Mouse (Mus musculus) limb, embryonic 14.5 days (tissue): Measurements from ENCODE around the gene Ccdc27. TPM values are rescaled to one million over a fixed set of nuclear protein-coding genes. Genes with fewer than 3 reads are reported as not detected.

Experiments used
- ATAC-seq: fragments of 200-750 bp; cut with Nextera tagmentation; 2 replicates; pipeline ENCODE4 v1.8.0; 2017; ENCODE audit warnings: low read depth, moderate number of reproducible peaks, moderate TSS enrichment; ENCODE audit not compliant: low FRiP score
- DNase-seq: peaks from one replicate; pipeline ENCODE4 v3.0.0-alpha.2; 2015; ENCODE audit warnings: low spot score
- H3K27ac ChIP-seq: fragments of 300-500 bp; sonication (generic); replicated peaks from 2 replicates; pipeline ENCODE4 v1.5.1; 2014; ENCODE audit warnings: low read depth, mild to moderate bottlenecking, low read length, moderate library complexity, mixed read lengths
- H3K27me3 ChIP-seq: fragments of 300-500 bp; sonication (generic); 2 replicates; pipeline ENCODE4 v1.6.1; 2014; ENCODE audit warnings: low read length, mixed read lengths; ENCODE audit not compliant: control insufficient read depth, insufficient read depth
- H3K36me3 ChIP-seq: fragments of 300-500 bp; sonication (generic); 2 replicates; pipeline ENCODE4 v1.6.1; 2014; ENCODE audit warnings: mild to moderate bottlenecking, low read length, moderate library complexity, mixed read lengths; ENCODE audit not compliant: control insufficient read depth, insufficient read depth
- H3K4me1 ChIP-seq: fragments of 300-500 bp; sonication (generic); 2 replicates; pipeline ENCODE4 v1.6.1; 2014; ENCODE audit warnings: antibody characterized with exemption, low read length, mixed read lengths; ENCODE audit not compliant: control insufficient read depth, insufficient read depth
- H3K4me2 ChIP-seq: fragments of 300-500 bp; sonication (generic); replicated peaks from 2 replicates; pipeline ENCODE4 v1.6.1; 2014; ENCODE audit warnings: low read depth, mild to moderate bottlenecking, low read length, moderate library complexity; ENCODE audit not compliant: severe bottlenecking
- H3K4me3 ChIP-seq: fragments of 300-500 bp; sonication (generic); replicated peaks from 2 replicates; pipeline ENCODE4 v1.5.1; 2014; ENCODE audit warnings: low read length
- H3K9ac ChIP-seq: fragments of 300-500 bp; sonication (generic); 2 replicates; pipeline ENCODE4 v1.6.1; 2014; ENCODE audit warnings: mild to moderate bottlenecking, low read depth, low read length, moderate library complexity; ENCODE audit not compliant: severe bottlenecking
- H3K9me3 ChIP-seq: fragments of 300-500 bp; sonication (generic); 2 replicates; pipeline ENCODE4 v1.6.1; 2016; ENCODE audit warnings: low read length; ENCODE audit not compliant: control insufficient read depth
- POLR2A ChIP-seq: fragments of 200-500 bp; IDR thresholded peaks from 2 replicates; pipeline ENCODE4 v1.8.0; 2012; ENCODE audit warnings: inconsistent platforms, mild to moderate bottlenecking, moderate library complexity, borderline replicate concordance; ENCODE audit not compliant: insufficient read depth, insufficient read length; ENCODE audit errors: extremely low read depth
- WGBS: fragments of 180-500 bp; shearing (Covaris S2); extraction: QIAGEN DNeasy Blood & Tissue Kit; methylation state at CpG from one replicate; pipeline ENCODE4 v1.1.7; 2014; 5-methylcytosine and 5-hydroxymethylcytosine counted together
- polyA plus RNA-seq, 2 experiments: library from polyadenylated mRNA; depleted of rRNA in 1 of 2; stranded (reverse) in 1 of 2; unstranded in 1 of 2; fragments of >200 nt; fragmentation: Nextera tagmentation in 1 of 2; extraction: Ambion mirVana in 1 of 2; gene quantifications; 2 replicates each; pipeline versions ENCODE4 v1.2.1 to v1.2.3; 2012 to 2014

Ccdc27 gene
- polyA plus RNA-seq, 2 experiments: not detected

- TF ChIP-seq POLR2A: no peak
Observed at GRCm38 (mm10) chr4:154005488-154005887, 37.0 kb downstream of the Ccdc27 start.

GRCm38 (mm10) chr4:153993505-153993904 lies 49.0 kb downstream of the Ccdc27 start:
- 83% methylated on average over 8 of the region's 8 CpGs for WGBS
- H3K27ac ChIP-seq: no peak overlapping the region
- no peak for TF ChIP-seq POLR2A
- no peak for DNase-seq
- H3K36me3 ChIP-seq: peaks cover 87% of the 10 kb centered on the region
- no peak overlapping the region for H3K4me3 ChIP-seq
- H3K9ac ChIP-seq: no peak overlapping the region
- no peaks in the 10 kb centered on the region for H3K4me1 ChIP-seq
- no peak overlapping the region for H3K4me2 ChIP-seq
- no peaks in the 10 kb centered on the region for H3K9me3 ChIP-seq
- no peak for ATAC-seq
- H3K27me3 ChIP-seq: no peaks in the 10 kb centered on the region

More at GRCm38 (mm10) chr4:154005488-154005887, 37.0 kb downstream of the Ccdc27 start:
- 85% methylated on average over 5 of the region's 5 CpGs for WGBS
- Histone ChIP-seq H3K9ac (no peak overlapping the region), H3K27me3 (no peaks in the 10 kb centered on the region), H3K36me3 (peaks cover 55% of the 10 kb centered on the region), H3K4me3 (no peak overlapping the region), H3K9me3 (no peaks in the 10 kb centered on the region), H3K4me1 (no peaks in the 10 kb centered on the region), H3K27ac (no peak overlapping the region), H3K4me2 (no peak overlapping the region)
- peak; percentile 46 for ATAC-seq
- DNase-seq: no peak

DNA sequence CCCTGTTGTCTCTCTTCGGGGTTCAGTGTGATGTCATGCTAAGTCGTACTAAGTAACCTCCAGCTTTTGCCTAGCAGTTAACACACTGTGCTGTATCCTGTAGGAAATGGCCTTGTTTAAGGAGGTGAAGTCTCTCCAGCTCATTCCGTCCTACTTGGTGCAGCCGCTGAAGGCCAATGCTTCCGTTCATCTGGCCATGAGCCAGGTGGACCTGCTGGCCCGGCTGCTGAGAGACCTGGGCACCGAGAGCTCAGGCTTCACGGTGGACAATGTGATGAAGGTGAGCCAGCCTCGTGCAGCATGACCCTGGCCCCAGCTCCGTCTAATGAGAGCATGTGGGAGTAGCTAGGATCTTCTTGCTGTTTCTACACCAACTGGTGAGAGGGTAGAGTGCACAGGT lies 49.8 kb downstream of the Ccdc27 start:
- no peak for DNase-seq
- Histone ChIP-seq H3K27me3 (no peaks in the 10 kb centered on the region), H3K4me2 (no peak overlapping the region), H3K9me3 (no peaks in the 10 kb centered on the region), H3K36me3 (peaks cover 87% of the 10 kb centered on the region), H3K27ac (no peak overlapping the region), H3K4me3 (no peak overlapping the region), H3K4me1 (no peaks in the 10 kb centered on the region), H3K9ac (no peak overlapping the region)
- no peak for ATAC-seq
- 91% methylated on average over 10 of the region's 10 CpGs for WGBS
- TF ChIP-seq POLR2A: no peak

DNA sequence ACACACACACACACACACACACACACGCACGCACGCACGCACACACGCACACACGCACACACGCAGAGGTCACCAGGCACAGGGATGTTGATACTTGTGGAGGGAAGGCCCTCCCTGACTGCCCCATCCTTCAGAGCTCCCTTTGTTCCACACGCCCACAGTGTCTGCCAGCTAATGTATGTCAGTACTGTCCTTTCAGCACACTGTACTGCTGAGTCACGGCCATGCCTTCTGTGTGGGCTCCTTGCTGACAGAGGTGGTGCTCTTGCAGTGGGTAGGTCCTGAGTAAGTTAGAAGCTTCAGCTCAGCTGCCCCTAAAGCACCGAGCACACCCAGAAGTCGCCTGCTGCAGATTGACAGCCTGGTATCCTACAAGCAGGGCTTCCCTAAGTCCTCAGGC lies 62.0 kb downstream of the Ccdc27 start:
- Histone ChIP-seq H3K27ac (no peak overlapping the region), H3K9me3 (no peaks in the 10 kb centered on the region), H3K36me3 (peaks cover 61% of the 10 kb centered on the region), H3K4me1 (peaks cover 8% of the 10 kb centered on the region), H3K9ac (no peak overlapping the region), H3K27me3 (no peaks in the 10 kb centered on the region), H3K4me3 (no peak overlapping the region), H3K4me2 (no peak overlapping the region)
- 96% methylated on average over 11 of the region's 11 CpGs for WGBS
- no peak for ATAC-seq
- DNase-seq: no peak
- no peak for TF ChIP-seq POLR2A

- no peaks in the 10 kb centered on the region for H3K27me3 ChIP-seq
- H3K4me1 ChIP-seq: peaks cover 8% of the 10 kb centered on the region
- H3K9me3 ChIP-seq: no peaks in the 10 kb centered on the region
- H3K4me2 ChIP-seq: no peak overlapping the region
- H3K36me3 ChIP-seq: peaks cover 49% of the 10 kb centered on the region
- 90% methylated on average over 10 of the region's 10 CpGs for WGBS
- H3K27ac ChIP-seq: no peak overlapping the region
- no peak overlapping the region for H3K9ac ChIP-seq
- ATAC-seq: no peak
- DNase-seq: no peak
- no peak overlapping the region for H3K4me3 ChIP-seq
- no peak for TF ChIP-seq POLR2A
Observed at GRCm38 (mm10) chr4:153979243-153979642, 63.2 kb downstream of the Ccdc27 start.

Other genes starting within 250 kb of the Ccdc27 start
- 43.5 and 44.4 TPM in 2 replicates for gene A430005L14Rik, start 85.4 kb downstream of the Ccdc27 start, polyA plus RNA-seq (2012; rRNA removed)
- gene A430005L14Rik, start 85.4 kb downstream of the Ccdc27 start, polyA plus RNA-seq (2014; fragmentation: Nextera tagmentation; extraction: Ambion mirVana): 70.8 and 71.6 TPM in 2 replicates
- 28.8 and 39.6 TPM in 2 replicates for gene Dffb, start 67.6 kb downstream of the Ccdc27 start, polyA plus RNA-seq (2012; rRNA removed)
- gene Dffb, start 67.6 kb downstream of the Ccdc27 start, polyA plus RNA-seq (2014; fragmentation: Nextera tagmentation; extraction: Ambion mirVana): 10.5 and 12.0 TPM in 2 replicates
- gene Cep104, start 67.5 kb downstream of the Ccdc27 start, polyA plus RNA-seq (2012; rRNA removed): 13.3 and 14.0 TPM in 2 replicates
- gene Cep104, start 67.5 kb downstream of the Ccdc27 start, polyA plus RNA-seq (2014; fragmentation: Nextera tagmentation; extraction: Ambion mirVana): 13.9 and 18.0 TPM in 2 replicates
- 49.2 and 59.0 TPM in 2 replicates for gene Lrrc47, start 30.9 kb downstream of the Ccdc27 start, polyA plus RNA-seq (2012; rRNA removed)
- 11.8 and 12.3 TPM in 2 replicates for gene Lrrc47, start 30.9 kb downstream of the Ccdc27 start, polyA plus RNA-seq (2014; fragmentation: Nextera tagmentation; extraction: Ambion mirVana)
- gene Smim1, start 16.4 kb downstream of the Ccdc27 start, polyA plus RNA-seq (2012; rRNA removed): 22.4 and 23.9 TPM in 2 replicates
- gene Smim1, start 16.4 kb downstream of the Ccdc27 start, polyA plus RNA-seq (2014; fragmentation: Nextera tagmentation; extraction: Ambion mirVana): 20.6 and 20.7 TPM in 2 replicates
- gene Trp73, start 97.5 kb upstream of the Ccdc27 start, polyA plus RNA-seq (2012; rRNA removed): 2.2 TPM in 2 replicates
- gene Trp73, start 97.5 kb upstream of the Ccdc27 start, polyA plus RNA-seq (2014; fragmentation: Nextera tagmentation; extraction: Ambion mirVana): 2.6 and 2.9 TPM in 2 replicates
- 37.9 and 47.7 TPM in 2 replicates for gene Wrap73, start 99.7 kb upstream of the Ccdc27 start, polyA plus RNA-seq (2012; rRNA removed)
- 38.2 and 45.3 TPM in 2 replicates for gene Wrap73, start 99.7 kb upstream of the Ccdc27 start, polyA plus RNA-seq (2014; fragmentation: Nextera tagmentation; extraction: Ambion mirVana)
- gene Tprgl, start 118.0 kb upstream of the Ccdc27 start, polyA plus RNA-seq (2012; rRNA removed): 95.7 and 106 TPM in 2 replicates
- gene Tprgl, start 118.0 kb upstream of the Ccdc27 start, polyA plus RNA-seq (2014; fragmentation: Nextera tagmentation; extraction: Ambion mirVana): 156 and 157 TPM in 2 replicates
- 81.1 and 107 TPM in 2 replicates for gene Megf6, start 128.1 kb upstream of the Ccdc27 start, polyA plus RNA-seq (2012; rRNA removed)
- 99.9 and 103 TPM in 2 replicates for gene Megf6, start 128.1 kb upstream of the Ccdc27 start, polyA plus RNA-seq (2014; fragmentation: Nextera tagmentation; extraction: Ambion mirVana)